Mouse (Mus musculus): Measurements from ENCODE around the gene Kcng1. TPM values are rescaled to one million over a fixed set of nuclear protein-coding genes. Genes with fewer than 3 reads are reported as not detected.

Gene Kcng1
- polyA plus RNA-seq, 1 experiment from 2014 or later = 0.76 TPM

GRCm38 (mm10) chr2:168280729-168281581 lies 581 bp downstream of the Kcng1 start:
- Histone ChIP-seq H3K36me3 (ENCODE audit: control insufficient read depth, insufficient read depth, low read length) (no peaks in the 10 kb centered on the region), H3K27ac (replicated peaks; ENCODE audit: low read depth, low read length) (no peak overlapping the region), H3K4me2 (ENCODE audit: low read depth, severe bottlenecking) (peak overlapping the region; percentile 91), H3K4me3 (ENCODE audit: low read depth, low read length) (peak overlapping the region; percentile 47), H3K4me1 (ENCODE audit: control insufficient read depth, insufficient read depth, low read length) (0 out of 2 replicates have a peak, but pooled peaks cover 3% of the 10 kb centered on the region), H3K9me3 (ENCODE audit: control insufficient read depth, low read length) (no peaks in the 10 kb centered on the region), H3K27me3 (ENCODE audit: control insufficient read depth, insufficient read depth, low read length) (peaks cover 35% of the 10 kb centered on the region), H3K9ac (ENCODE audit: low read length) (peak overlapping the region; percentile 55)
- WGBS = under 1% methylated on average over 60 of the region's 82 CpGs
- DNase-seq (ENCODE audit: low spot score) = peak; percentile 73
- peak; percentile 65 for ATAC-seq (ENCODE audit: insufficient number of reproducible peaks, low FRiP score, low TSS enrichment, low read depth)

DNA sequence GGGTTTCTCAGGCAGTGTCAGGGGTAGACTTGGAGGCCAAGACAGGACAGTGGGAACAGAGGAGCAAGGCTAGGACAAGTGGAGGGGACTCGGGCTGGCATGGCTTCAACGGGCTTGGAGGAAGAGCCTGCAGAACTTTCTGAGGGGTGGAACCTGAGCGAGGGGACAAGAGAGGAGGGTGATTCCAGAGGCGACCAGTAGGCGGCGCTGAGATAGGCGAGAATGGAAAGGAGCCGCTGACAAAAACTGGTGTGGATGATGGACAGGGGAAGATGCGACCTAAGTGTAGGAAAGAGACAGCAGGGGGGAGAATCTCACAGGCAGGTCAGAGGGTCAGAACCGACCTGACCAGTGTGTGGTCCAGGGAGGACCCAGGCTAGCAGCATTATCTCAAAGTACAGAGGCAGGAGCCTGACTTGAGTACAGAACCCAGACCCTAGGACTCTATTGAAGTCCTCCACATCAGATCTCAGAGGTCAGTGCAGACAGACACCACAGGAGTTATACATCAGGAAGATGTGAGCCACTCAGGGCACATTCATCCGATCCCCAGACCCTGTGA lies 7.1 kb downstream of the Kcng1 start:
- 10% methylated on average over 11 of the region's 11 CpGs for WGBS
- Histone ChIP-seq H3K4me3 (ENCODE audit: low read depth, low read length) (no peak overlapping the region), H3K27me3 (ENCODE audit: control insufficient read depth, insufficient read depth, low read length) (peaks cover 17% of the 10 kb centered on the region), H3K36me3 (ENCODE audit: control insufficient read depth, insufficient read depth, low read length) (no peaks in the 10 kb centered on the region), H3K4me1 (ENCODE audit: control insufficient read depth, insufficient read depth, low read length) (peaks cover 5% of the 10 kb centered on the region; the same call in 1 of the 2 replicates), H3K4me2 (ENCODE audit: low read depth, severe bottlenecking) (no peak overlapping the region), H3K27ac (replicated peaks; ENCODE audit: low read depth, low read length) (no peak overlapping the region), H3K9ac (ENCODE audit: low read length) (no peak overlapping the region), H3K9me3 (ENCODE audit: control insufficient read depth, low read length) (no peaks in the 10 kb centered on the region)
- DNase-seq (ENCODE audit: low spot score) (peak; percentile 85), ATAC-seq (ENCODE audit: insufficient number of reproducible peaks, low FRiP score, low TSS enrichment, low read depth) (no peak)

- Histone ChIP-seq H3K9ac (ENCODE audit: low read length) (no peak overlapping the region), H3K4me1 (ENCODE audit: control insufficient read depth, insufficient read depth, low read length) (peaks cover 5% of the 10 kb centered on the region; the same call in 1 of the 2 replicates), H3K4me3 (ENCODE audit: low read depth, low read length) (no peak overlapping the region), H3K9me3 (ENCODE audit: control insufficient read depth, low read length) (no peaks in the 10 kb centered on the region), H3K4me2 (ENCODE audit: low read depth, severe bottlenecking) (no peak overlapping the region), H3K27me3 (ENCODE audit: control insufficient read depth, insufficient read depth, low read length) (peaks cover 14% of the 10 kb centered on the region), H3K36me3 (ENCODE audit: control insufficient read depth, insufficient read depth, low read length) (no peaks in the 10 kb centered on the region), H3K27ac (replicated peaks; ENCODE audit: low read depth, low read length) (no peak overlapping the region)
- DNase-seq (ENCODE audit: low spot score) (no peak), ATAC-seq (ENCODE audit: insufficient number of reproducible peaks, low FRiP score, low TSS enrichment, low read depth) (no peak)
- WGBS = 36% methylated on average over 9 of the region's 9 CpGs
Observed at GRCm38 (mm10) chr2:168273387-168273786, 8.1 kb downstream of the Kcng1 start.

- DNase-seq (ENCODE audit: low spot score) (peak; percentile 80), ATAC-seq (ENCODE audit: insufficient number of reproducible peaks, low FRiP score, low TSS enrichment, low read depth) (no peak)
- 35% methylated on average over 7 of the region's 7 CpGs for WGBS
- Histone ChIP-seq H3K9me3 (ENCODE audit: control insufficient read depth, low read length) (no peaks in the 10 kb centered on the region), H3K4me2 (ENCODE audit: low read depth, severe bottlenecking) (peak overlapping the region; percentile 29; the same call in 1 of the 2 replicates), H3K27ac (replicated peaks; ENCODE audit: low read depth, low read length) (no peak overlapping the region), H3K4me1 (ENCODE audit: control insufficient read depth, insufficient read depth, low read length) (no peaks in the 10 kb centered on the region), H3K27me3 (ENCODE audit: control insufficient read depth, insufficient read depth, low read length) (no peaks in the 10 kb centered on the region; the same call in 1 of the 2 replicates), H3K4me3 (ENCODE audit: low read depth, low read length) (no peak overlapping the region), H3K36me3 (ENCODE audit: control insufficient read depth, insufficient read depth, low read length) (no peaks in the 10 kb centered on the region), H3K9ac (ENCODE audit: low read length) (no peak overlapping the region)
Observed at GRCm38 (mm10) chr2:168268033-168268432, 13.5 kb downstream of the Kcng1 start.

GRCm38 (mm10) chr2:168260900-168261299 lies 20.6 kb downstream of the Kcng1 start:
- Histone ChIP-seq H3K9ac (ENCODE audit: low read length) (no peak overlapping the region), H3K4me1 (ENCODE audit: control insufficient read depth, insufficient read depth, low read length) (no peaks in the 10 kb centered on the region), H3K4me2 (ENCODE audit: low read depth, severe bottlenecking) (no peak overlapping the region), H3K4me3 (ENCODE audit: low read depth, low read length) (no peak overlapping the region), H3K36me3 (ENCODE audit: control insufficient read depth, insufficient read depth, low read length) (no peaks in the 10 kb centered on the region), H3K9me3 (ENCODE audit: control insufficient read depth, low read length) (no peaks in the 10 kb centered on the region), H3K27ac (replicated peaks; ENCODE audit: low read depth, low read length) (no peak overlapping the region), H3K27me3 (ENCODE audit: control insufficient read depth, insufficient read depth, low read length) (no peaks in the 10 kb centered on the region)
- DNase-seq (ENCODE audit: low spot score) = no peak
- ATAC-seq (ENCODE audit: insufficient number of reproducible peaks, low FRiP score, low TSS enrichment, low read depth) = no peak
- 83% methylated on average over 10 of the region's 10 CpGs for WGBS

GRCm38 (mm10) chr2:168260124-168260523 lies 21.4 kb downstream of the Kcng1 start:
- ATAC-seq (ENCODE audit: insufficient number of reproducible peaks, low FRiP score, low TSS enrichment, low read depth) (no peak), DNase-seq (ENCODE audit: low spot score) (no peak)
- Histone ChIP-seq H3K27me3 (ENCODE audit: control insufficient read depth, insufficient read depth, low read length) (no peaks in the 10 kb centered on the region), H3K36me3 (ENCODE audit: control insufficient read depth, insufficient read depth, low read length) (no peaks in the 10 kb centered on the region), H3K4me3 (ENCODE audit: low read depth, low read length) (no peak overlapping the region), H3K9ac (ENCODE audit: low read length) (no peak overlapping the region), H3K27ac (replicated peaks; ENCODE audit: low read depth, low read length) (no peak overlapping the region), H3K4me1 (ENCODE audit: control insufficient read depth, insufficient read depth, low read length) (no peaks in the 10 kb centered on the region), H3K4me2 (ENCODE audit: low read depth, severe bottlenecking) (no peak overlapping the region), H3K9me3 (ENCODE audit: control insufficient read depth, low read length) (no peaks in the 10 kb centered on the region)
- 93% methylated on average over 3 of the region's 3 CpGs for WGBS

GRCm38 (mm10) chr2:168259046-168259445 lies 22.5 kb downstream of the Kcng1 start:
- H3K27ac ChIP-seq (replicated peaks; ENCODE audit: low read depth, low read length) = no peak overlapping the region
- H3K27me3 ChIP-seq (ENCODE audit: control insufficient read depth, insufficient read depth, low read length) = no peaks in the 10 kb centered on the region
- 88% methylated on average over 8 of the region's 8 CpGs for WGBS
- H3K9me3 ChIP-seq (ENCODE audit: control insufficient read depth, low read length) = no peaks in the 10 kb centered on the region
- no peak for ATAC-seq (ENCODE audit: insufficient number of reproducible peaks, low FRiP score, low TSS enrichment, low read depth)
- no peak overlapping the region for H3K4me3 ChIP-seq (ENCODE audit: low read depth, low read length)
- no peaks in the 10 kb centered on the region for H3K36me3 ChIP-seq (ENCODE audit: control insufficient read depth, insufficient read depth, low read length)
- no peak for DNase-seq (ENCODE audit: low spot score)
- no peak overlapping the region for H3K4me2 ChIP-seq (ENCODE audit: low read depth, severe bottlenecking)
- H3K4me1 ChIP-seq (ENCODE audit: control insufficient read depth, insufficient read depth, low read length) = no peaks in the 10 kb centered on the region
- no peak overlapping the region for H3K9ac ChIP-seq (ENCODE audit: low read length)

DNA sequence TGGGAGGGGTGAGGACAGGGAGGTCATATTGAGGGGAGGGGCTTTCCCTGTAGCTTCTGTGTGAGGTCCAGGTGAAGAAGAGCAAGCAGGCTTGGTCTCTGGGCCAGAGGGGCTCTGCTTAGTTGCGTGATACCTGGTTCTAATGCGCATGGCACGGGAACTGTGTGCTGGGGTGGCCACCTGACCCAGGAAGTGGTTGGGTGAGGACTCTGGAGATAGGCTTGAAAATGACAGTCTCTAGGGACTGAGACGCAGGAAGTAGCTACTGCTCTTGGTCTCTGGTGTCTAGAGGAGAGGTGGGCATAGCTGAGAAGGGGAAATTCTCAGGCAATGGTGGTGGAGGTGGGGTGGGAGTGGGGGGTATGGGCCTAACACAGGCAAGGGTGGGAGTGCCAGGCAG lies 24.3 kb downstream of the Kcng1 start:
- DNase-seq (ENCODE audit: low spot score) = no peak
- no peaks in the 10 kb centered on the region for H3K4me1 ChIP-seq (ENCODE audit: control insufficient read depth, insufficient read depth, low read length)
- no peak overlapping the region for H3K4me2 ChIP-seq (ENCODE audit: low read depth, severe bottlenecking)
- H3K27me3 ChIP-seq (ENCODE audit: control insufficient read depth, insufficient read depth, low read length) = no peaks in the 10 kb centered on the region
- WGBS = 89% methylated on average over 4 of the region's 4 CpGs
- no peak overlapping the region for H3K27ac ChIP-seq (replicated peaks; ENCODE audit: low read depth, low read length)
- no peaks in the 10 kb centered on the region for H3K36me3 ChIP-seq (ENCODE audit: control insufficient read depth, insufficient read depth, low read length)
- H3K9ac ChIP-seq (ENCODE audit: low read length) = no peak overlapping the region
- H3K9me3 ChIP-seq (ENCODE audit: control insufficient read depth, low read length) = no peaks in the 10 kb centered on the region
- ATAC-seq (ENCODE audit: insufficient number of reproducible peaks, low FRiP score, low TSS enrichment, low read depth) = no peak
- H3K4me3 ChIP-seq (ENCODE audit: low read depth, low read length) = no peak overlapping the region
